Mouse (Mus musculus): Measurements from ENCODE around the gene Lamtor2.
"Not testable (repeated sequence)": the region's sequence is repeated elsewhere in the genome, so short reads cannot be mapped to it uniquely, and the experiment has no call there.

Gene Lamtor2

DNA sequence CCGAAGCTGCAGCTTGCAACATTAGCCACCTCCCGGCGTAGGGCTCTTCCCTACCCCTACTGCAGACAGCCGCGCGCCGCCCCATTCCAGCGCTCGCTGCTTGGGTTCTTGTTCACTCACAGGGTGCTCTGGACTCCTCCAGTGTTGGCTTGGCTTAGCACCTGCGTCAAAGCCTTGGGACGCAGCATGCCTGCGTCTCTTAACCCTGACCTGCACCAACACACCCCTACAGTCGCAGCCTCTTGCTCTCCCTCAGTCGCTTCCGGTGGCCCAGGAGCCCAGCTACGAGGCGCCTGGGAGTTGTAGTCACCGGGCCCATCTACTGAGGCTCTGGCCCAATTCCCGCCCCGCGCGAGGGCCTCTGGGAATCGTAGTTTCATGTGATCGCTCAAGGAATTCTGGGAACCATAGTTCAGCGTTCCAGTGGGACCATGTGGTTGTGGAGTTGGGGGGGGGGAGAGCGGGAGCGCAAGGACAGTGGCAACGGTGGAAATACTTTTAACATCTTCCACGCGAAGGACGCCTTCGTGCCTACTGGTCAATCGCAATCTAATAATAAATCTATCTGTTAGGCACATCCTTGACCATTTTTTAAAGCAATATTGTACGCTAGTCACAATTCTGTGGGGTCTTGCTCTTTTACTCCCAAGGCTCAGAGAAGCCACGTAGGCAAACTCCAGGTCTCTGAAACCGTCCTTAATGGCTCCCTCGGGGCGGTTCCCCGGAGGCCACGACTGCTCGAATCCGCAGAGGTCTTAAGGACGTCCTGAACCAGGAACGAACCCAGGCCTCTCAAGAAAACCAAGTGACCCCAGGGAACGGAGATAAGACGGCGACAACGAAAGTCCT, at the start of gene Lamtor2:
Gene Lamtor2 (minus strand): TSS at position 399 of the 849 bp plus-strand sequence.
- DNase-seq (ENCODE audit: low spot score in 2 of 2): peak; percentile 97 to 98

- no peak for DNase-seq (ENCODE audit: low spot score in 2 of 2)
Observed at GRCm38 (mm10) chr3:88602466-88602865, 49.6 kb upstream of the Lamtor2 start.

- DNase-seq (ENCODE audit: low spot score in 2 of 2): not testable (repeated sequence)
Observed at GRCm38 (mm10) chr3:88596547-88596946, 43.7 kb upstream of the Lamtor2 start.

- no peak for DNase-seq (ENCODE audit: low spot score in 2 of 2)
Observed at GRCm38 (mm10) chr3:88593893-88594580, 41.2 kb upstream of the Lamtor2 start.

GRCm38 (mm10) chr3:88592942-88593576, 40.2 kb upstream of the Lamtor2 start:
- DNase-seq (ENCODE audit: low spot score in 2 of 2): peak; percentile 72 to 73

- peak; percentile 56 to 75 for DNase-seq (ENCODE audit: low spot score in 2 of 2)
Observed at GRCm38 (mm10) chr3:88591950-88592731, 39.3 kb upstream of the Lamtor2 start.

- DNase-seq (ENCODE audit: low spot score in 2 of 2): no peak
Observed at GRCm38 (mm10) chr3:88591044-88591443, 38.2 kb upstream of the Lamtor2 start.

DNA sequence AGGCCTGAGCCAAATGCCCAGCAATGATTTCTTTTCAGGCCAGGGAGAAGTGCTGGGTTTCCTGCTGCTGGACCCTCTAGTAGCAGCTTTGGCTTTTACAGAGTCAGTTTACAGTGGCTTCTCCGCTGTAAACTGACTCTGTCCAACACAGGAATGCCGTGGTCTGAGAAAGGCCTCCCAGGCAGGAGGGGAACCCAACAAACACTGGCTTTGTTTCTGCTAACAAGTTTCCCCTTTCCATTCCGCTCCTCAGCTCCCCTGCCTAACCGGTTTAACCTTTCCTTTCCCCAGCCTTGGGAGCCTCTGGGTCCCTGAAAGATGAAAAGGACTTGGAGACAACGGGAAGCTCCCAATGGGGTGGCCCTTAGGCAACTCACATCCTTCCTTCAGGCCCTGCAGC, 37.4 kb upstream of the Lamtor2 start:
- DNase-seq (ENCODE audit: low spot score in 2 of 2): no peak

DNA sequence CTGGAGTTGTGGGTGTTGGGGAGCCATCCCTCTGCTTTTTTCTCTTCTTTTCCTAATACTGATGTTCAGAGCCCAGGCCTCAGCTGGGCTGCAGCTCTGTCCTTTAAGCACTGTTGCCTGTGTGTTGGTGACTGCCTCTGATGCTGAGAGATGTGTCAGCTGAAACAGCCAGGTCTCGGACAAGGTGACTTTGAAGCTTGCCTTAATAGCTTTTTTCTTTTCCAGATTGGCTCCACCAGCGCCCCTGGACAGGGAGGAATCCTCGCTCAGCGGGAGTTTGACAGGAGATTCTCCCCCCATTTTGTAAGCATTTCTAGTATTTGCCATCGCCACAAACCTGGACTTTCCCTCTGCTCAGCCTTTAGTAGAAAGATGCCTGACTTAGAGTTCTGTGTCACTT, 33.8 kb upstream of the Lamtor2 start:
- DNase-seq (ENCODE audit: low spot score in 2 of 2): no peak

DNA sequence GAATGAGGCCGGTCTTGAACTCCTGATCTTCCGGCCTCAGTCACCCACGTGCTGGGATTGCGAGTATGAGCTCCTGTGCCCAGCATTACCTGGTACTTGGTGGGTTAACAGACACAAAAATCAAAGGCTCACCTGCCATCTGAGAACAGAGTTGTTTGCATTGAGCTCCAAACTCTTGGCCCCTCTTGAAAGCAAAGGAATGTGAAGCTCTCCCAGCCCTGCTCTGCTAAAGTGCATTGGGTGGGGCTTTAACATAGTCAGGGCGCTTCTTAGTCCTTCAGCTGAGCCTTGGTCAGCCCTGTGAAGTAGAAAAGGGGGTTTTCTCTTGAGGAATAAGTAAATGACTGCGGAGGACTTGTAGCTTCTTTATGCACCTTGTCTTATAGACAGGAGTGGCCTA, 32.9 kb upstream of the Lamtor2 start:
- DNase-seq (ENCODE audit: low spot score in 2 of 2): no peak

- peak; percentile 77 to 82 for DNase-seq (ENCODE audit: low spot score in 2 of 2)
Observed at GRCm38 (mm10) chr3:88579454-88580117, 26.7 kb upstream of the Lamtor2 start.

DNA sequence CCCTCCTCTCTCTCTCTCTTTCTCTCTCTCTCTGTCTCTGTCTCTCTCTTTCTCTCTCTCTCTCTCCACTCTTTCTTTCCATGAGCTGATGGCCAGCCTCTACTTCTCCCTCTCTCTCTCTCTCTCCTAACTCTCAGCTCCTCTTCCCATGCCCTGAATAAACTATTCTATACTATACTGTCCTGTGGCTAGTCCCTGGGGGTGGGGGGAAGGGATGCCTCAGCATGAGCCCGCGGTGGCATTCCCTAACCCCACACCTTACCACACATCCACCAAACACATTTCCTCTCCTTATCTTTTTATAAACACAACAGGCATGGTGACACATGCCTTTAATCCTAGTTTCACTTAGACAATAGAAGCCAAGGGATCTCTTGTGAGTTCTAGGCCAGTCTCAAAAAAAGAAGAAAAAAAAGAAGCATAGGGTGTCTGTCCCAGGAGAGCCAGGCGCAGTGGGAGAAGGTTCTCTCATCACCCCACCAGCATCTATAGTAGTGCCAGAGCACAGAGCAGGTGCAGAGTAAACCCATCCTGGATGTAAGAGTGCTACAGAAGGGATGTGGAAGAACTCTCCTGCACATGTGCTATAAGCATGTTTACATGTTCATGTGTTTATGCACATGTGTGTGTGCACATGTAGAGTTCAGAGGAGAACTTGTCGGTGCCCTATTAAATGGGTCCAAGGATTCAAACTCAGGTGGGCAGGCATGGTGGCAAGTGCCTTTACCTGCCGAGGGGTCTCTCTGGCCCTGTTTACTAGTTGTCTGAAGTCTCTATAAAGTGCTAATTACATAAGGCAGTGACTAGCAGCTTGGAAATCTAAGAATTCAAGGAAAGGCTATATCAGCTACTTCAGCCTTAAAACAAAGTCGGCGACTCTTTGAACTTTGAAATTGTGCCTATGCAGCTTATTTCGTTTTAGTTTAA, 25.9 kb upstream of the Lamtor2 start:
- DNase-seq (ENCODE audit: low spot score in 2 of 2): no peak

- not testable (repeated sequence) for DNase-seq (ENCODE audit: low spot score in 2 of 2)
Observed at GRCm38 (mm10) chr3:88577846-88578245, 25.0 kb upstream of the Lamtor2 start.

DNA sequence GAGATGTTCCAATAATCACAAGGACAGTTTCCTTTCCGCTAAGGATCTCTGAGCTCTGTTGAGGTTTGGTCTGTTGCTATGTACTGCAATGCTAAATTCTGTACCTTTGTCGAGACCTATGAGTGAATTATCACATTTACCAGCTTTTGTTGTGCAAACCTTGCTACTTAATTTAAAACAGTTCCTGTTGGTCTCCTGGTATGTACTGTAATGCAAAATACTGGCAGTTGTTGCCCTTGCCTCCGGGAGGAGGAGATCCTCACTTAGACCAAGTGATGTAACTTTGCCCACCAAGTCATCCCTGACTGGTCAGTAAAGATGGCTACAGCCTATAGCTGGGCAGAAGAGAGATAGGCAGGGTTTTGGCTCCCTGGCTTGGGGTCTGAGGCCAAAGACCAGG, 22.7 kb upstream of the Lamtor2 start, which contains the start of gene Ssr2:
Gene Ssr2 (plus strand): TSS at position 337 of the 400 bp plus-strand sequence.
- DNase-seq (ENCODE audit: low spot score in 2 of 2): no peak

DNA sequence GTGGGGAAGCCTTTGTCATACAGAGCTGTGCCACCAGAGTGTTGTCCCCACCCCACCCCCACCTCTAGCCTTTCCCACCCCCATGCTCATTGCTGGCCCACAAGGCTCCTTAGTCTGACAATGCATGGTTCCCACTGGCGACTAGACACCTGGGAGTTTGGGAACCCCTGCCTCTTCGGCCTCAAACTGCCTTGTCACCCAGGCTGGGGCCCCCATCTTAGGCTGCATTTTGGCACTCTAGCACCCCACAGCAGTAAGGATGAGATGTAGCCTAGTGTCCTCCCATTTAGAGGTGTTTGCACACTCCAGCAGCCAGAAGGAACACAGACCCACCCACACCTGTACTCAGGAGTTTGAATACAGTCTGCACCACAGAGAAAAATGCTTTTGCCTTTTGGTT, 20.9 kb upstream of the Lamtor2 start:
- no peak for DNase-seq (ENCODE audit: low spot score in 2 of 2)

DNA sequence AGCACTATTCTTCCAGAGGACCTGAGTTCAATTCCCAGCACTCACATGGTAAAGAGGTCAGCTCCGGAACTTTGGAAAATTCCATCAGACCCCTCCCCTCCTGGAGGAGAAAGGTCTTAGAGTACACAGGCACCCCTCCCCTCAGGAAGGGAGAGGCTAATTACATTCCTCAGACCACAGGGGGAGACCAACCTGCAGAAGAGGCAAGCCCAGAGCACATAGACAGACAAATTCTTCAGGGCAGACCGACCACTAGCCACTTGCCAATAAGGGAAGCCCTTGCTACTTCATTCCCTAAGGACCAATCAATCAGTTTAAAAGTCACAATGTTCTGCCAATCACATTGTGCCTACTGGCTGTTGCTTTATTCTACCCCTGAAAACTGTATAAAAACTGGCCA, 20.0 kb upstream of the Lamtor2 start:
- DNase-seq (ENCODE audit: low spot score in 2 of 2): no peak

GRCm38 (mm10) chr3:88571856-88572255, 19.0 kb upstream of the Lamtor2 start:
- no peak for DNase-seq (ENCODE audit: low spot score in 2 of 2)

DNA sequence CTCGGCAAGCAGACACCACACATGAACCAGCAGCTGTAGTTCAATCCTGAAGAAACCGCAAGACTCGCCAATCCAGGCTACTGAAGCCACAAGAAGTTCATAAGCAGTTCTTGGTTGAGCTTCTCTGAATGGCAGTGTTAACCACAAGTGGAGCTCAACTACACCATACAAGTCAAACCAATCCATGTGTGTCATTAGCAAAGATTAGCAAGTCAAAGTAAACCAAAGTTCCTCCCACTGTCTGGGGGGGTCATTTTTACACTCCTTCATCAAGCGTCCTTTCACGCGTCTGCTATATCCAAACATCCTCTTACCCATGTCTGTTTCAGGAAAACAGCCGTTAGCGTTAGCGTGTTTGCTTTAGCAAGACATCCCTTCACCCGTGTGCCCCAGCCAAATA, 17.5 kb upstream of the Lamtor2 start:
- no peak for DNase-seq (ENCODE audit: low spot score in 2 of 2)

DNA sequence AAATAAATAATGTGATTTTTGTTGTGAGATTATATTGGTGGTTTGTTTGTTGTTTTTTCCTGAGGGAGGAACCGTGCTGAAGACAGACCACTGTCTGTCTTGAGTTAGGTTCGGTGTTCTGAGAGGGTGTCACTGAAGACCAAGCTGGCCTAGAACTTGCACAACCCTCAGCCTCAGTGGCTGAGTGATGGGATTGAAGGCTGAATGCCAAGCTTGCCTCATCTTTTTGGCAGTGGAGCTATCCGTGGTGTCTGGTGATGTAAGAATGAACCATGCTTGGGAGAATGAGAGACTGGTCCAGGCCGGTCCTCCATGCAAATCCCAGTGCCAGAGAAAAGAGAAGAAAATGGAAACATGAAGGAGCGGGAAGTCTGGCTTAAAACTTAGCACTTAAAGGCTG, 16.8 kb upstream of the Lamtor2 start:
- no peak for DNase-seq (ENCODE audit: low spot score in 2 of 2)

GRCm38 (mm10) chr3:88569093-88569492, 16.2 kb upstream of the Lamtor2 start:
- no peak for DNase-seq (ENCODE audit: low spot score in 2 of 2)

All from spleen, postnatal 36 days (tissue).